Mouse (Mus musculus) bone marrow, adult 2 months (tissue): ENCODE data around the gene March1. TPM values are rescaled to one million over a fixed set of nuclear protein-coding genes. Genes with fewer than 3 reads are reported as not detected.
A peak's percentile ranks its signal among the peaks of the same experiment; 100 is the strongest.

Source experiments
- H3K27ac ChIP-seq: fragments of 200-500 bp; 2 replicates; pipeline ENCODE4 v1.5.1; 2012; ENCODE audit warnings: low read depth, mild to moderate bottlenecking, control low read depth, inconsistent platforms, low read length; ENCODE audit not compliant: control insufficient read depth, poor library complexity, insufficient read depth
- H3K4me1 ChIP-seq: fragments of 200-500 bp; 2 replicates; pipeline ENCODE4 v1.6.1; 2011; ENCODE audit warnings: low read length; ENCODE audit not compliant: control insufficient read depth, insufficient read depth
- H3K4me3 ChIP-seq: fragments of 200-500 bp; replicated peaks from 2 replicates; pipeline ENCODE3; 2011; ENCODE audit warnings: mild to moderate bottlenecking, low read depth, low read length, control low read depth; ENCODE audit not compliant: control insufficient read depth
- CTCF ChIP-seq: fragments of 200-500 bp; IDR thresholded peaks from 2 replicates; pipeline ENCODE4 v1.5.1; 2011; ENCODE audit warnings: low read length, control low read depth; ENCODE audit not compliant: control insufficient read depth, insufficient read depth
- POLR2A ChIP-seq: fragments of 200-500 bp; IDR thresholded peaks from 2 replicates; pipeline ENCODE4 v1.6.1; 2011; ENCODE audit warnings: low read depth, mild to moderate bottlenecking, control low read depth, low read length, borderline replicate concordance; ENCODE audit not compliant: control insufficient read depth
- whole genome bisulfite sequencing: fragments of 180-500 bp; shearing (Covaris S2); methylation state at CpG from one replicate; pipeline ENCODE4 v1.1.7; 2018; 5-methylcytosine and 5-hydroxymethylcytosine counted together
- polyA plus RNA-seq: library from polyadenylated mRNA; stranded (reverse); fragments of >200 nt; gene quantifications from 2 replicates; pipeline ENCODE4 v1.2.4, GENCODE M21; 2011; ENCODE audit warnings: low replicate concordance; ENCODE audit not compliant: missing spikeins, insufficient read depth, insufficient read length

The March1 gene
- polyA plus RNA-seq, 1 experiment: 9.8 TPM

DNA sequence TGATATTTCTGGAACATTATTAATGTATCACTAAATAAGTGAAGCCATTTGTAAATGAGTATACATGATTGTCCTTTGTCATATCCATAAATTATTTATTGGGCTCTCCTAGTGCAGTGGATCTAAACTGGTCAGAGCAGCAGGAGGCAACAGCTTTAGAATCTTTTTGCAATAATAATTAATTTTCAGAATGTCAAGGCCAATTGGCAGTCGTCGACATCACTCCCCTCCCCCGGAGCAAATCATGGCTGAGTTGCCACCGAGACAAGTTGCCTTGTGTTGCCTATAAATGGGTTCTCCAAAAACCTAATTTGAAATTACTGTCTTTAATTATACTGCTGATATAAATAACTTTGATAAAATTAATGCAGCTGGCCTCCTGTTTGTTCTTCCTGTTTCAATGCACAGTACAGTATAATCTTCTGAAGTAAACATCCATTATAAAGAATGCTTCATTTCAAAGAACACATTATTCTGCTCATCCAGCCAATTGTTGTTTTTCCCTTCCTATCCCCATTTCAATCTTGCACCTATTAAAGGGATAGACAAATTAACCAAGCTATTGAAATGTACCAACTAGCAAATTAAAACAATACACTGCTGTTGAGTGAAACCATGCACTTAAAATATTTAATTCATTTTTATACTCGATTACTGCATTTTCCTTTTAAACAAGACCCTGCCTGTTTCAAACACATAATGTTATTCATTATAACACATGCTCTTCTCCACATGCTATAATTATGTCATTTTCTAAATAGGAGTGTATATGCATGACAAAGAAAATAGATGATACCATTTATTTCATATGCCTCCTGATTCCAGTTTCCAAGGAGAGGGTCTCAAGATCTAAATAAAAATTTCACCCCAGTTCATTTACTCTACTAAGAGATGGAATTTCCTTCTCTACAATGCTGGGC is 745.4 kb downstream of the March1 start:
- no peak overlapping the region for H3K4me3 ChIP-seq
- H3K27ac ChIP-seq: no peak overlapping the region
- no peaks in the 10 kb centered on the region for H3K4me1 ChIP-seq
- 87% methylated on average over 5 of the region's 5 CpGs for WGBS
- TF ChIP-seq CTCF: no peak
- no peak for TF ChIP-seq POLR2A

DNA sequence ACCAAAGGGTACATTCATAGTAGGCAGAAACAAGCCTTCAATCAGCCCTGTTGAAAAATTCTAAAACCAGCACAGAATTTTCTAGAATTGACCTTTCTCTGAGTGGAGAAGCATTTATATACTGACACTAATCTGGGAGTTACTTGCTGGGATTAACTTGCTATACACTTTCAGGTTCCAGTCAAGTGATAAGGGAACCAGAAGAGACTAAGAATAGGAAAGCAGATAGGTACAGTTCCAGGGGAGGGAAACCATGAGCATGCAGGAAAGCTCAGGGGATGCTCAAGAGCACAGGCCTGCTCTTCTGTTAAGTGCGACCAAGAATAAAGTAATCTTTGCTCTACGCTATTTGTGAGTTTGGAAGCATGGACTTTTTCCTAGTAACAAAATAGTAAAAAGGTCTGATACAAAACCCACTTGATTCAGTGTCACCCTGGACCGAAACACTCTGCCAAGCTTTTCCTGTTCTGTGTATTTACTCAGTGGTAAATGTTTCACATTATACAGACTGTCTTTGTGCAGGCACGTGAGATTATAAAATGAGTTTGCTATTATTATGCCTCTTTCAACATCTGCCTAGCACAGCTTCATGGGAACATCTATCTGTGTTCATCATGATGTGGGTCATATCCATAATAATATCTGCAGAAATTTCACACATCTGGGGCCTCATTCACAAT is 766.1 kb downstream of the March1 start:
- WGBS: 91% methylated on average over 4 of the region's 4 CpGs
- TF ChIP-seq POLR2A: no peak
- no peak for TF ChIP-seq CTCF
- no peaks in the 10 kb centered on the region; the same call in 1 of the 2 replicates for H3K4me1 ChIP-seq

DNA sequence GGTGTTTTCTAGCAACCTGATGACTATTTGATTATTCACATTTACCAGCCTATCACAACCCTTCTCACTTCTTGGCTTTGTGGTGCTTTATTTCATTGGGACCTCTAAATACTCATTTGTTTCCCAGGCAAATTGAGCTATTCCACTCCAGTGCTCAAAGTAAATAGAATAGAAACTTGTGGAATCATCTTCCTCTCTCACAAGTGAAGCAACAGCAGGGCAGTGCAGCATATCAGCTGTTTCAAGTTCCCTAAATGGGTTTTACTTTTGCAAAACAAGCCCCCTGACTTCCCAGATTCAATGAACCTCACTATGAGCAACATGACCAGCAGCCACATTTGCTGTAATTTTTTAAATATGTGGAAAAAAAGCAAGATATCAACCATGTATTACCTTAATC is 768.3 kb downstream of the March1 start:
- H3K4me3 ChIP-seq: peak overlapping the region; percentile 89
- peak overlapping the region; percentile 85 for H3K27ac ChIP-seq

More for the DNA sequence above, 766.1 kb downstream of the March1 start:
- Histone ChIP-seq H3K27ac (no peak overlapping the region), H3K4me3 (no peak overlapping the region)

DNA sequence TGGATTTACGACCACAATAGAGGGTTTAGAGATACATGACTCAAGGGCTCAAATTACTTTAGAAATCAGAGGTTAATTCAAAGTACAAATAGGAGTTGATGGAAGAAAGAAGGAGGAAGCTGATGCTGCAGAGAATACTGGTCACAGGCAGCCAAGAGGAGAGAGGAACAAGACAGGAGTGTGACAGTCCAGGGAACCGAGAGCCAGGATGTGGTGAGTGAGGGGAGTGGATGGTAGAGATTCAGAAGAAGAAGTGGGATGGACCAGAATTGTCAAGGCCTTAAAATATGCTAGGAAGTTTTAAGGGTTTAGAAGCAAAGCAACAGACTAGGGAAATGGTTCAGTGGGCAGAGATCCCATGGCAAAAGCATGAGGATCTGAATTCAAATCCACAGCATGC is 771.0 kb downstream of the March1 start:
- Histone ChIP-seq H3K4me1 (peaks cover 1% of the 10 kb centered on the region; the same call in 1 of the 2 replicates), H3K27ac (no peak overlapping the region), H3K4me3 (peak overlapping the region; percentile 67)
- TF ChIP-seq CTCF (no peak), POLR2A (no peak)
- WGBS: 38% methylated on average over 2 of the region's 2 CpGs

More for the DNA sequence above, 768.3 kb downstream of the March1 start:
- peaks cover 1% of the 10 kb centered on the region; the same call in 1 of the 2 replicates for H3K4me1 ChIP-seq
- TF ChIP-seq POLR2A (no peak), CTCF (no peak)

DNA sequence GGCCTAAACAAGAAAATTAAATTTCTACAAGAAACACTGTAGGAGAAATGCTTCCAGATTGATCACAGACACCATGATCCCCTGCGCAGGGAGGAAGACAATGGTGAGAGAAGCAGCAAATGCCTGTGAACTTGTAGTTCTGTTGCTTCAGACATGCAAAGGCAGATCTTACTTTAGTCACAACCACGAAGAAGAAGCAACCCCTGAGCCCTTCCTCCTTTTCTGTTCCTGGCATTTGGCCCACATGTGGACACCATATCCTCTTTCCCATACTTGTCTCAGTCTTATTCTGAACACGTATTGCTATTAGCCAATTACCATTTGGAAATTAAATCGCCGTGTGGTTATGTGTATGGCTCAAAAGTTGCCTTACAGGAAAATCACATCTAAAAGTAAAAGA is 773.9 kb downstream of the March1 start:
- Histone ChIP-seq H3K4me3 (no peak overlapping the region), H3K4me1 (peaks cover 1% of the 10 kb centered on the region; the same call in 1 of the 2 replicates), H3K27ac (no peak overlapping the region)
- TF ChIP-seq CTCF (no peak), POLR2A (no peak)
- WGBS: 33% methylated on average over 5 of the region's 5 CpGs

DNA sequence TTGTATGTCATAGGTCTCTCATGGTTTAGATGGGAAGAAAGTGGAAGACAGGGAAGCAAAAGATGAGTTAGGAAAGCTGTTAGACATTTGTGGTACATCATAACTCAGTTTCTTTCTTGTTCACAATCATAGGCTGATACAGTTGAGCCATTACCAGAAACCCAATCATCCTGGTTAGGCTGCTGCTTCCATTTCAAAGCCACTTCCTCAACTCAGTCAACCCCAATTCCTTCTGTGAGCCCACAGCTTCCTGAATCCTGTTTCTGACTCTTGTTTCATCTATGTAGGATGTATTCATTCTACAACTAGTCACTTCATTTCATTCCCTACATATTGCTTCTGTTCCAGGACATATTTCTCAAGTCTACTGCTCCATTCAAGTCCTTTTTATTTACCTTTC is 775.2 kb downstream of the March1 start:
- no peak overlapping the region for H3K27ac ChIP-seq
- TF ChIP-seq CTCF (no peak), POLR2A (no peak)

DNA sequence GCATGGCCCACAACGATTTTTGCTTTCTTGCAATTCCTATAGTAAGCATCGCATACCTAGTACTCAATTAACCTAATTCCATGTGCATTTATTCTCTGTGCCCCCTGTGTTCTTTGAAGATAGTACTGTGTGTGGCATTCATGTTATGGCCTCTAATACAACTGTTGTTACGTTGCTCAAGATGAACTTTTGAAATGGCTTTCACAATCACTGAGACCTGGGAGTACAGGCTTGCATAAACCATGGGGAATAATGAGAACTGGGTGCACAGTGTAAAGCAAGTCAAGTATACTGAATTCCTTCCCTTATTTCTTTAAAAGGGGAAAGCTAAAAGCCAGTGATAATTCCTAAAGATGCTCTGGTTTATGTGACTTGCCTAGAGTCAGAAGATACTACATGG is 776.4 kb downstream of the March1 start:
- peaks cover 1% of the 10 kb centered on the region; the same call in 1 of the 2 replicates for H3K4me1 ChIP-seq
- H3K4me3 ChIP-seq: no peak overlapping the region
- WGBS: 43% methylated on average over 3 of the region's 3 CpGs
- no peak overlapping the region for H3K27ac ChIP-seq
- no peak for TF ChIP-seq POLR2A

More for the DNA sequence above, 775.2 kb downstream of the March1 start:
- Histone ChIP-seq H3K4me3 (no peak overlapping the region), H3K4me1 (peaks cover 1% of the 10 kb centered on the region; the same call in 1 of the 2 replicates)

DNA sequence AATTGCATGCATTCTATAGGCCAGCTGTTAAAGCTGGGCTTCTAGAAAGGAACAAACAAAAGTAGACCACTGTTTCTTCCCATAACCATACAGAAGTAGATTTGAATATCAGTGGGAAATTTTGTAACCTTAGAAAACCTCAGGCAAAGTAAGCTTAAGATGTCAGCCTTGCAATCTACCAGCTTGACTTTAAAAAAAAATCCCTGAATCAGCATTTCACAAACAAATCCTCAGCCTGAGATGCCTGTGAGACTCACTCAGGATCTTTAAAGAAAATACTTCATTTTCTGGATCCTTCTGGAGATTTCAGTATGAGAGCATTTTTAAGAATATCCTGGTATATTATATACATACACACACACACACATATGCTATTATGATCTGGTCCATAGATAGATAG is 780.1 kb downstream of the March1 start:
- Histone ChIP-seq H3K27ac (no peak overlapping the region), H3K4me1 (no peaks in the 10 kb centered on the region; the same call in 1 of the 2 replicates), H3K4me3 (no peak overlapping the region)
- TF ChIP-seq CTCF (no peak), POLR2A (no peak)
